Mouse (Mus musculus): ENCODE measurements around the gene Ptdss2.

GRCm38 (mm10) chr7:141204546-141204945 is 82.4 kb downstream of the Ptdss2 start:
- TF ChIP-seq CTCF (IDR thresholded peaks at IDR 0.05; ENCODE audit: control insufficient read depth, insufficient read depth, insufficient replicate concordance, low read depth, low read length) (no peak), POLR2A (IDR thresholded peaks at IDR 0.05; ENCODE audit: control insufficient read depth, low read depth, low read length) (no peak)
